Mouse (Mus musculus) forebrain, postnatal 0 days (tissue): Measurements from ENCODE around the gene Grik3. TPM values are rescaled to one million over a fixed set of nuclear protein-coding genes. Genes with fewer than 3 reads are reported as not detected.
A peak's percentile ranks its signal among the peaks of the same experiment; 100 is the strongest.

ENCODE experiments used
- ATAC-seq: fragments of 200-750 bp; cut with Nextera tagmentation; 2 replicates; pipeline ENCODE4 v1.8.0; 2017; ENCODE audit warnings: mild to moderate bottlenecking, moderate library complexity
- DNase-seq: peaks from one replicate; pipeline ENCODE4 v3.0.0-alpha.2; 2015
- H3K27ac ChIP-seq: fragments of 300-500 bp; sonication (generic); 2 replicates; pipeline ENCODE4 v1.5.1; 2014; ENCODE audit warnings: low read depth, mild to moderate bottlenecking, antibody characterized with exemption, low read length, moderate library complexity, mixed read lengths
- H3K27me3 ChIP-seq: fragments of 300-500 bp; sonication (generic); 2 replicates; pipeline ENCODE4 v1.6.1; 2014; ENCODE audit warnings: mild to moderate bottlenecking, low read length, mixed read lengths; ENCODE audit not compliant: insufficient read depth
- H3K36me3 ChIP-seq: fragments of 300-500 bp; sonication (generic); 2 replicates; pipeline ENCODE4 v1.6.1; 2014; ENCODE audit warnings: mild to moderate bottlenecking, moderate library complexity; ENCODE audit not compliant: insufficient read depth
- H3K4me1 ChIP-seq: fragments of 300-500 bp; sonication (generic); 2 replicates; pipeline ENCODE4 v1.6.1; 2014; ENCODE audit warnings: antibody characterized with exemption; ENCODE audit not compliant: insufficient read depth
- H3K4me2 ChIP-seq: fragments of 300-500 bp; sonication (generic); 2 replicates; pipeline ENCODE4 v1.6.1; 2014; ENCODE audit warnings: low read depth, mild to moderate bottlenecking, moderate library complexity
- H3K4me3 ChIP-seq: fragments of 300-500 bp; sonication (generic); 2 replicates; pipeline ENCODE4 v1.5.1; 2014; ENCODE audit warnings: low read depth, low read length, mixed read lengths
- H3K9ac ChIP-seq: fragments of 300-500 bp; sonication (generic); 2 replicates; pipeline ENCODE4 v1.6.1; 2014; ENCODE audit warnings: mild to moderate bottlenecking
- H3K9me3 ChIP-seq: fragments of 300-500 bp; sonication (generic); 2 replicates; pipeline ENCODE4 v1.6.1; 2016; ENCODE audit warnings: low read length
- CTCF ChIP-seq: sonication (generic); IDR thresholded peaks from 2 replicates; pipeline ENCODE4 v1.5.1; 2016; ENCODE audit warnings: antibody characterized with exemption, control low read depth, low read depth
- WGBS: fragments of 180-500 bp; shearing (Covaris S2); extraction: QIAGEN DNeasy Blood & Tissue Kit; methylation state at CpG from one replicate; pipeline ENCODE4 v1.1.7; 2014; 5-methylcytosine and 5-hydroxymethylcytosine counted together
- polyA plus RNA-seq: library from polyadenylated mRNA; unstranded; fragments of >200 nt; fragmentation: Nextera tagmentation; extraction: Ambion mirVana; gene quantifications from 2 replicates; pipeline ENCODE4 v1.2.1, GENCODE M21; 2015
- total RNA-seq: library from RNA; depleted of rRNA; stranded (reverse); fragments of >200 nt; gene quantifications from 2 replicates; pipeline ENCODE4 v1.2.3, GENCODE M21; 2014

Grik3 gene
- total and polyA plus RNA-seq, 2 experiments from 2014 or later = 4.3 to 23.1 TPM

GRCm38 (mm10) chr4:125568210-125568609 is 77.7 kb downstream of the Grik3 start:
- Histone ChIP-seq H3K9ac (no peak overlapping the region), H3K4me2 (no peak overlapping the region), H3K4me3 (no peak overlapping the region), H3K4me1 (peaks cover 5% of the 10 kb centered on the region), H3K9me3 (no peaks in the 10 kb centered on the region), H3K27ac (no peak overlapping the region), H3K36me3 (no peaks in the 10 kb centered on the region), H3K27me3 (no peaks in the 10 kb centered on the region)
- ATAC-seq (no peak), DNase-seq (no peak)
- 46% methylated on average over 6 of the region's 6 CpGs for WGBS
- TF ChIP-seq CTCF = no peak

- DNase-seq (no peak), ATAC-seq (no peak; the same call in 1 of the 2 replicates)
- no peak for TF ChIP-seq CTCF
- Histone ChIP-seq H3K36me3 (no peaks in the 10 kb centered on the region), H3K27ac (no peak overlapping the region), H3K4me2 (no peak overlapping the region), H3K9ac (no peak overlapping the region), H3K9me3 (no peaks in the 10 kb centered on the region), H3K4me3 (no peak overlapping the region), H3K27me3 (no peaks in the 10 kb centered on the region), H3K4me1 (peaks cover 5% of the 10 kb centered on the region)
- WGBS = 37% methylated on average over 12 of the region's 12 CpGs
Observed at GRCm38 (mm10) chr4:125571651-125572311, 81.3 kb downstream of the Grik3 start.

- Histone ChIP-seq H3K4me3 (no peak overlapping the region), H3K36me3 (no peaks in the 10 kb centered on the region), H3K4me1 (peaks cover 5% of the 10 kb centered on the region), H3K27ac (no peak overlapping the region), H3K27me3 (no peaks in the 10 kb centered on the region), H3K9me3 (no peaks in the 10 kb centered on the region), H3K4me2 (no peak overlapping the region), H3K9ac (no peak overlapping the region)
- peak; percentile 26 for DNase-seq
- TF ChIP-seq CTCF = no peak
- WGBS = 13% methylated on average over 5 of the region's 5 CpGs
- peak; percentile 47 for ATAC-seq
Observed at GRCm38 (mm10) chr4:125572312-125572663, 81.8 kb downstream of the Grik3 start.

GRCm38 (mm10) chr4:125573000-125573399 is 82.5 kb downstream of the Grik3 start:
- 17% methylated on average over 5 of the region's 5 CpGs for WGBS
- H3K4me3 ChIP-seq = no peak overlapping the region
- H3K9ac ChIP-seq = no peak overlapping the region
- no peak for TF ChIP-seq CTCF
- no peak overlapping the region for H3K4me2 ChIP-seq
- DNase-seq (no peak), ATAC-seq (no peak)
- no peak overlapping the region for H3K27ac ChIP-seq
- no peaks in the 10 kb centered on the region for H3K9me3 ChIP-seq
- H3K4me1 ChIP-seq = peaks cover 5% of the 10 kb centered on the region
- H3K27me3 ChIP-seq = no peaks in the 10 kb centered on the region
- no peaks in the 10 kb centered on the region for H3K36me3 ChIP-seq

GRCm38 (mm10) chr4:125573951-125574675 is 83.6 kb downstream of the Grik3 start:
- Histone ChIP-seq H3K9ac (no peak overlapping the region), H3K4me3 (no peak overlapping the region), H3K27me3 (no peaks in the 10 kb centered on the region), H3K36me3 (no peaks in the 10 kb centered on the region), H3K9me3 (no peaks in the 10 kb centered on the region), H3K4me1 (peaks cover 5% of the 10 kb centered on the region), H3K27ac (no peak overlapping the region), H3K4me2 (no peak overlapping the region)
- whole genome bisulfite sequencing = 11% methylated on average over 11 of the region's 11 CpGs
- no peak for TF ChIP-seq CTCF
- peak; percentile 35 for DNase-seq
- ATAC-seq = peak; percentile 43; the same call in 1 of the 2 replicates

GRCm38 (mm10) chr4:125580336-125580735 is 89.8 kb downstream of the Grik3 start:
- no peak for ATAC-seq
- no peak for TF ChIP-seq CTCF

GRCm38 (mm10) chr4:125583272-125583671 is 92.8 kb downstream of the Grik3 start:
- ATAC-seq (peak; percentile 84), DNase-seq (peak; percentile 58)
- 55% methylated on average over 9 of the region's 9 CpGs for WGBS
- no peak overlapping the region for H3K9ac ChIP-seq
- no peaks in the 10 kb centered on the region; the same call in 1 of the 2 replicates for H3K27me3 ChIP-seq
- peaks cover 10% of the 10 kb centered on the region for H3K4me1 ChIP-seq
- TF ChIP-seq CTCF = no peak
- peak overlapping the region; percentile 73 for H3K27ac ChIP-seq
- no peaks in the 10 kb centered on the region for H3K36me3 ChIP-seq
- no peaks in the 10 kb centered on the region for H3K9me3 ChIP-seq
- no peak overlapping the region for H3K4me3 ChIP-seq
- H3K4me2 ChIP-seq = no peak overlapping the region

More at GRCm38 (mm10) chr4:125580336-125580735, 89.8 kb downstream of the Grik3 start:
- Histone ChIP-seq H3K27me3 (no peaks in the 10 kb centered on the region; the same call in 1 of the 2 replicates), H3K4me2 (no peak overlapping the region), H3K36me3 (no peaks in the 10 kb centered on the region), H3K27ac (no peak overlapping the region), H3K9me3 (no peaks in the 10 kb centered on the region), H3K4me1 (peaks cover 3% of the 10 kb centered on the region), H3K4me3 (no peak overlapping the region), H3K9ac (no peak overlapping the region)
- 37% methylated on average over 5 of the region's 5 CpGs for WGBS
- DNase-seq = no peak
